Comparison of ENCODE assay signal across 11 mouse cellular contexts in genomic region chr13:57255920-57256319, GRCm38 (mm10).
DNase-seq lines count a peak whose midpoint lies in the region.
"Had no signal": no experiment of that assay in that cellular context is flagged by ENCODE, and none has a peak within 500 bp of the region (broad histone marks: within the 10 kb centered on the region; RNA-seq: fewer than 3 reads in every experiment).

No protein-coding gene starts in this region.

- peak; percentile 82 for DNase-seq in brain, adult 2 months (ENCODE audit: low read depth, low spot score)
- DNase-seq in frontal cortex, adult 2 months (ENCODE audit: extremely low spot score in 1 of 2, low spot score in 1 of 2) = peak; percentile 69 to 82
- peak; percentile 31 to 32 for DNase-seq in layer of hippocampus, postnatal 36 days
- peak; percentile 73 to 80 for DNase-seq in left cerebral cortex, postnatal 36 days (ENCODE audit: low spot score in 2 of 2)
- no peak for DNase-seq in gastrocnemius, postnatal 25 days
- DNase-seq in spleen, postnatal 14 days (ENCODE audit: low spot score in 2 of 2) = no peak
- no peak for DNase-seq in embryo, embryonic 10 days (ENCODE audit: low spot score)
- no peak for DNase-seq in natural killer cell, adult 2 months (ENCODE audit: low spot score in 2 of 2)
- DNase-seq: cerebellum, adult 9-10 months; gastrocnemius, postnatal 14 days; thymus, postnatal 36 days had no signal

- intact Hi-C loops in left cerebral cortex, postnatal 36 days (cut with DNase I) = no loop called here

Comparison
In these comparisons a context has a peak if more than half of its experiments do, and no peak if none do; other contexts are left out.
1. DNase-seq: peak in brain, adult 2 months (single experiment), frontal cortex, adult 2 months (2 of 2), layer of hippocampus, postnatal 36 days (2 of 2) and left cerebral cortex, postnatal 36 days (2 of 2); none in gastrocnemius, postnatal 25 days (single experiment), spleen, postnatal 14 days (0 of 2), embryo, embryonic 10 days (single experiment) and natural killer cell, adult 2 months (0 of 2).